Mouse (Mus musculus) heart, embryonic 13.5 days (tissue): ENCODE results near the gene Nae1. TPM values are rescaled to one million over a fixed set of nuclear protein-coding genes. Genes with fewer than 3 reads are reported as not detected.
"Not testable (repeated sequence)": the region's sequence is repeated elsewhere in the genome, so short reads cannot be mapped to it uniquely, and the experiment has no call there.

ENCODE experiments used
- ATAC-seq: fragments of 200-750 bp; cut with Nextera tagmentation; 2 replicates; pipeline ENCODE4 v1.8.0; 2017; ENCODE audit warnings: moderate TSS enrichment; ENCODE audit not compliant: insufficient number of reproducible peaks, low FRiP score, low TSS enrichment; ENCODE audit errors: extremely low read depth
- H3K27ac ChIP-seq: fragments of 300-500 bp; sonication (generic); replicated peaks from 2 replicates; pipeline ENCODE4 v1.5.1; 2015; ENCODE audit warnings: moderate library complexity, mild to moderate bottlenecking, inconsistent platforms
- H3K27me3 ChIP-seq: fragments of 300-500 bp; sonication (generic); replicated peaks from 2 replicates; pipeline ENCODE4 v1.6.1; 2015; ENCODE audit warnings: mild to moderate bottlenecking, inconsistent platforms
- H3K36me3 ChIP-seq: fragments of 300-500 bp; sonication (generic); 2 replicates; pipeline ENCODE4 v1.6.1; 2015; ENCODE audit warnings: mild to moderate bottlenecking, inconsistent platforms
- H3K4me1 ChIP-seq: fragments of 300-500 bp; sonication (generic); 2 replicates; pipeline ENCODE4 v1.6.1; 2015; ENCODE audit warnings: inconsistent platforms
- H3K4me2 ChIP-seq: fragments of 300-500 bp; sonication (generic); 2 replicates; pipeline ENCODE4 v1.6.1; 2015; ENCODE audit warnings: inconsistent platforms, mild to moderate bottlenecking, moderate library complexity
- H3K4me3 ChIP-seq: fragments of 300-500 bp; sonication (generic); 2 replicates; pipeline ENCODE4 v1.5.1; 2015; ENCODE audit warnings: moderate library complexity, mild to moderate bottlenecking, inconsistent platforms
- H3K9ac ChIP-seq: fragments of 300-500 bp; sonication (generic); 2 replicates; pipeline ENCODE4 v1.6.1; 2015; ENCODE audit warnings: inconsistent platforms, mild to moderate bottlenecking, moderate library complexity
- H3K9me3 ChIP-seq: fragments of 300-500 bp; sonication (generic); 2 replicates; pipeline ENCODE4 v1.6.1; 2016; ENCODE audit warnings: inconsistent platforms
- WGBS: fragments of 180-500 bp; shearing (Covaris S2); methylation state at CpG from one replicate; pipeline ENCODE4 v1.1.7; 2015; ENCODE audit warnings: mixed read lengths; 5-methylcytosine and 5-hydroxymethylcytosine counted together
- polyA plus RNA-seq: library from polyadenylated mRNA; unstranded; fragments of >200 nt; fragmentation: Nextera tagmentation; extraction: Ambion mirVana; gene quantifications from 2 replicates; pipeline ENCODE4 v1.2.1, GENCODE M21; 2015

Gene Nae1
- polyA plus RNA-seq, result 71.5 and 73.8 TPM in 2 replicates

- Histone ChIP-seq H3K4me3 (peak within 1 kb of the TSS; percentile 90), H3K9ac (peak within 1 kb of the TSS; percentile 98), H3K27me3 (peaks cover 22% of the 10 kb centered on the region), H3K9me3 (no peaks in the 10 kb centered on the region), H3K27ac (peak within 1 kb of the TSS; percentile 82), H3K4me1 (peaks cover 29% of the 10 kb centered on the region), H3K4me2 (peak within 1 kb of the TSS; percentile 85), H3K36me3 (peaks cover 20% of the 10 kb centered on the region)
- WGBS, result under 1% methylated on average over 70 of the region's 70 CpGs
- ATAC-seq, result peak; percentile 85
These were observed at the start of gene Nae1, which contains the start of gene Car7 for GRCm38 (mm10) chr8:104533971-104534778. TSS of gene Nae1 (minus strand) at chr8:104534637. TSS of gene Car7 (plus strand) at chr8:104534689.

GRCm38 (mm10) chr8:104577606-104578005 is 43.2 kb upstream of the Nae1 start:
- H3K36me3 ChIP-seq, ATAC-seq: not testable (repeated sequence)
- WGBS, result 61% methylated on average over 17 of the region's 17 CpGs

GRCm38 (mm10) chr8:104576820-104577219 is 42.4 kb upstream of the Nae1 start:
- H3K4me1 ChIP-seq, result no peaks in the 10 kb centered on the region
- H3K27me3 ChIP-seq, result no peaks in the 10 kb centered on the region
- no peaks in the 10 kb centered on the region for H3K9me3 ChIP-seq
- H3K4me2 ChIP-seq, result no peak overlapping the region
- H3K9ac ChIP-seq, result no peak overlapping the region
- no peak overlapping the region for H3K27ac ChIP-seq
- WGBS, result 89% methylated on average over 3 of the region's 3 CpGs
- no peak overlapping the region for H3K4me3 ChIP-seq
- ATAC-seq, result no peak
- no peaks in the 10 kb centered on the region for H3K36me3 ChIP-seq

More at GRCm38 (mm10) chr8:104577606-104578005, 43.2 kb upstream of the Nae1 start:
- not testable (repeated sequence) for H3K9ac ChIP-seq, H3K4me2 ChIP-seq, H3K9me3 ChIP-seq, H3K4me3 ChIP-seq, H3K27ac ChIP-seq, H3K4me1 ChIP-seq, H3K27me3 ChIP-seq

GRCm38 (mm10) chr8:104570436-104571343 is 36.3 kb upstream of the Nae1 start:
- Histone ChIP-seq H3K9ac (peak overlapping the region; percentile 72), H3K4me3 (peak overlapping the region; percentile 55), H3K4me2 (peak overlapping the region; percentile 93), H3K4me1 (peaks cover 9% of the 10 kb centered on the region), H3K36me3 (no peaks in the 10 kb centered on the region), H3K27ac (no peak overlapping the region), H3K27me3 (no peaks in the 10 kb centered on the region), H3K9me3 (no peaks in the 10 kb centered on the region)
- ATAC-seq, result peak; percentile 25; the same call in 1 of the 2 replicates
- WGBS, result 5% methylated on average over 26 of the region's 26 CpGs

GRCm38 (mm10) chr8:104569559-104569958 is 35.1 kb upstream of the Nae1 start:
- no peak overlapping the region for H3K4me2 ChIP-seq
- H3K27ac ChIP-seq, result no peak overlapping the region
- WGBS, result 23% methylated on average over 1 of the region's 1 CpGs
- no peaks in the 10 kb centered on the region for H3K27me3 ChIP-seq
- no peak for ATAC-seq
- H3K9me3 ChIP-seq, result no peaks in the 10 kb centered on the region
- peaks cover 11% of the 10 kb centered on the region for H3K4me1 ChIP-seq
- no peaks in the 10 kb centered on the region for H3K36me3 ChIP-seq
- H3K9ac ChIP-seq, result no peak overlapping the region
- no peak overlapping the region for H3K4me3 ChIP-seq

GRCm38 (mm10) chr8:104565457-104565798 is 31.0 kb upstream of the Nae1 start:
- ATAC-seq, result no peak
- H3K27ac ChIP-seq, result no peak overlapping the region
- H3K36me3 ChIP-seq, result no peaks in the 10 kb centered on the region
- 87% methylated on average over 5 of the region's 5 CpGs for WGBS
- no peak overlapping the region for H3K9ac ChIP-seq
- no peak overlapping the region for H3K4me3 ChIP-seq
- H3K9me3 ChIP-seq, result no peaks in the 10 kb centered on the region
- no peaks in the 10 kb centered on the region for H3K27me3 ChIP-seq
- H3K4me1 ChIP-seq, result peaks cover 5% of the 10 kb centered on the region; the same call in 1 of the 2 replicates
- no peak overlapping the region for H3K4me2 ChIP-seq

- Histone ChIP-seq H3K27ac (no peak overlapping the region), H3K27me3 (no peaks in the 10 kb centered on the region), H3K9me3 (no peaks in the 10 kb centered on the region), H3K4me1 (0 out of 2 replicates have a peak, but pooled peaks cover 3% of the 10 kb centered on the region), H3K4me2 (peak overlapping the region; percentile 53), H3K36me3 (no peaks in the 10 kb centered on the region), H3K4me3 (no peak overlapping the region), H3K9ac (no peak overlapping the region)
- 19% methylated on average over 22 of the region's 22 CpGs for WGBS
- no peak for ATAC-seq
These were observed 30.4 kb upstream of the Nae1 start for GRCm38 (mm10) chr8:104564633-104565456.

- Histone ChIP-seq H3K36me3 (no peaks in the 10 kb centered on the region), H3K9ac (no peak overlapping the region), H3K27me3 (peaks cover 11% of the 10 kb centered on the region), H3K9me3 (no peaks in the 10 kb centered on the region), H3K4me2 (no peak overlapping the region), H3K27ac (no peak overlapping the region), H3K4me1 (0 out of 2 replicates have a peak, but pooled peaks cover 3% of the 10 kb centered on the region), H3K4me3 (no peak overlapping the region)
- ATAC-seq, result no peak
These were observed 26.3 kb upstream of the Nae1 start for GRCm38 (mm10) chr8:104560731-104561130.

- WGBS, result 53% methylated on average over 7 of the region's 7 CpGs
- Histone ChIP-seq H3K36me3 (no peaks in the 10 kb centered on the region), H3K4me1 (no peaks in the 10 kb centered on the region), H3K27me3 (peaks cover 11% of the 10 kb centered on the region), H3K4me2 (no peak overlapping the region), H3K4me3 (no peak overlapping the region), H3K27ac (no peak overlapping the region), H3K9ac (no peak overlapping the region), H3K9me3 (no peaks in the 10 kb centered on the region)
- no peak for ATAC-seq
These were observed 22.8 kb upstream of the Nae1 start for GRCm38 (mm10) chr8:104557226-104557625.

- Histone ChIP-seq H3K27me3 (peaks cover 11% of the 10 kb centered on the region), H3K4me3 (no peak overlapping the region), H3K27ac (no peak overlapping the region), H3K9me3 (no peaks in the 10 kb centered on the region), H3K36me3 (no peaks in the 10 kb centered on the region), H3K4me1 (no peaks in the 10 kb centered on the region), H3K4me2 (no peak overlapping the region), H3K9ac (no peak overlapping the region)
- no peak for ATAC-seq
- WGBS, result 66% methylated on average over 4 of the region's 4 CpGs
These were observed 20.8 kb upstream of the Nae1 start for GRCm38 (mm10) chr8:104555191-104555590.
